Mouse (Mus musculus): ENCODE measurements around the gene Olfr801. TPM values are rescaled to one million over a fixed set of nuclear protein-coding genes. Genes with fewer than 3 reads are reported as not detected.

Olfr801 gene
- polyA plus RNA-seq (2014; fragmentation: Illumina TruSeq; extraction: RNeasy Lipid Tissue Mini Kit (QIAGEN cat#74804); ENCODE audit: low read depth, low replicate concordance), result not detected

DNA sequence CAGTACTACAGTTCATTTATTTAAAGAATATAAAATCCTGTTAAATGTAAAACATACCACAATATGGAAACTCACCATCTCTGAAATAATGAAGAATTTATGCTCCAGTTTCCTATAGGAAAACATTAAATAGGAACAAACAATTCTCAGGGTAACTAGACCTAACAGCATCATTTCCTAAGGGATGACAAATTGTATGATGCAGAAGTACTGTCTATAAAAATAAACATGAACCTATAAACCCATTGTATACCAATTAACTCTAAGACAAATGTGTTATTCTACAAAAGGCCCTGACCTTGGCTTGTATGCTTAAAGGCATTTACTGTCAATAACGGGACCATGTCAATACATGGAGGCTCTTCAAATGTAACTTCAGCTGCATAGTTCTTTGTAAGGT, at the start of gene Olfr801:
TSS of gene Olfr801 (minus strand) at position 101 of the 400 bp plus-strand sequence.

GRCm38 (mm10) chr10:129702910-129703309, 29.2 kb upstream of the Olfr801 start, which contains the start of gene Olfr804:
Gene Olfr804, plus strand, starts transcription at chr10:129703210.

GRCm38 (mm10) chr10:129694186-129694585, 20.5 kb upstream of the Olfr801 start, which contains the start of gene Olfr803:
Gene Olfr803, minus strand, starts transcription at chr10:129694286.

DNA sequence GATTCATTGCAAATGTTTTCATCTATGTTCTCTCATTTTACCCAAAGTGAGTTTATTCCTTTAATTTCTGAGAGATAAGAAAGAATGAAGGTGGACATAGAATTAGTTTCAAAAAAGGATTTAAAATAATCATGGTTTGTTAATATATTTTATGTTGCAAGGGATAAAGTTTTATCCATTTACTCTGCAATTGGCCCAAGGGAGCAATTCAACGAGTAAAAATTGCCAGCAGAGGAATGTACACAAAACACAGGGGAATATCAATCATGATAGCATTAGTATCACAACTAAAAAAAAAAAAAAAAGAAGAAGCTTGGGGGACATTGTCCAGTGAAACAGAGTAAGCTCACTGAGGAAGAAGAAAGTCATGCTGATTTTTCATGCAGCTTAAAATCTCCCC, 14.4 kb upstream of the Olfr801 start, which contains the start of gene Olfr802:
TSS of gene Olfr802 (minus strand) at position 101 of the 400 bp plus-strand sequence.

GRCm38 (mm10) chr10:129657394-129657793, 16.3 kb downstream of the Olfr801 start, which contains the start of gene Olfr800:
Gene Olfr800, plus strand, starts transcription at chr10:129657694.

DNA sequence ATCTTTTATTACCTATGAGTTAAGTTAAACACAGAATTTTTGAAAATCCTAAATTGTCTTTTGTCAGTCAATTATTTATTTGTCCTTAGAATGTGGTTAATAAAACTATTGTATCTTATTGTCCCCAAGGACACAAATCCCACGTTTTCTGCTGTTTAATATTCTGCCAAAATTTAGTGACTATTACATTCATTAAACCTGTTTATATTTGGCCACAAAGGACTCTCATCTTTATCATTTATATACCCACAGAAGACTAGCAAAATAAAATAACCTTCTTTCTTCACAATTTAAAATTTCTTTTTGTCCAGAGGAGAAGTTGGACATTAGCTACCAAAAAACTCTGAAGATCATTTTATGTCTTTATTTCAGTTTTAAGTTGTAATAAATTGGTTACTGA, 36.5 kb downstream of the Olfr801 start, which contains the start of gene Olfr799:
TSS of gene Olfr799 (plus strand) at position 301 of the 400 bp plus-strand sequence.

GRCm38 (mm10) chr10:129627834-129628233, 45.8 kb downstream of the Olfr801 start, which contains the start of gene Olfr798:
Gene Olfr798, minus strand, starts transcription at chr10:129627934.

Other genes starting within 250 kb of the Olfr801 start
- gene Olfr786, start 246.6 kb downstream of the Olfr801 start, polyA plus RNA-seq (2014; fragmentation: Illumina TruSeq; extraction: RNeasy Lipid Tissue Mini Kit (QIAGEN cat#74804); ENCODE audit: low read depth, low replicate concordance), result not detected
- gene Olfr787, start 212.0 kb downstream of the Olfr801 start, polyA plus RNA-seq (2014; fragmentation: Illumina TruSeq; extraction: RNeasy Lipid Tissue Mini Kit (QIAGEN cat#74804); ENCODE audit: low read depth, low replicate concordance), result not detected
- not detected for gene Olfr788, start 202.9 kb downstream of the Olfr801 start, polyA plus RNA-seq (2014; fragmentation: Illumina TruSeq; extraction: RNeasy Lipid Tissue Mini Kit (QIAGEN cat#74804); ENCODE audit: low read depth, low replicate concordance)
- gene Olfr789, start 189.1 kb downstream of the Olfr801 start, polyA plus RNA-seq (2014; fragmentation: Illumina TruSeq; extraction: RNeasy Lipid Tissue Mini Kit (QIAGEN cat#74804); ENCODE audit: low read depth, low replicate concordance), result not detected
- gene Olfr790, start 175.4 kb downstream of the Olfr801 start, polyA plus RNA-seq (2014; fragmentation: Illumina TruSeq; extraction: RNeasy Lipid Tissue Mini Kit (QIAGEN cat#74804); ENCODE audit: low read depth, low replicate concordance), result not detected
- not detected for gene Olfr791, start 152.1 kb downstream of the Olfr801 start, polyA plus RNA-seq (2014; fragmentation: Illumina TruSeq; extraction: RNeasy Lipid Tissue Mini Kit (QIAGEN cat#74804); ENCODE audit: low read depth, low replicate concordance)
- not detected for gene Olfr792, start 134.7 kb downstream of the Olfr801 start, polyA plus RNA-seq (2014; fragmentation: Illumina TruSeq; extraction: RNeasy Lipid Tissue Mini Kit (QIAGEN cat#74804); ENCODE audit: low read depth, low replicate concordance)
- not detected for gene Olfr794, start 106.2 kb downstream of the Olfr801 start, polyA plus RNA-seq (2014; fragmentation: Illumina TruSeq; extraction: RNeasy Lipid Tissue Mini Kit (QIAGEN cat#74804); ENCODE audit: low read depth, low replicate concordance)
- not detected for gene Olfr796, start 61.3 kb downstream of the Olfr801 start, polyA plus RNA-seq (2014; fragmentation: Illumina TruSeq; extraction: RNeasy Lipid Tissue Mini Kit (QIAGEN cat#74804); ENCODE audit: low read depth, low replicate concordance)
- gene Olfr798, start 45.9 kb downstream of the Olfr801 start, polyA plus RNA-seq (2014; fragmentation: Illumina TruSeq; extraction: RNeasy Lipid Tissue Mini Kit (QIAGEN cat#74804); ENCODE audit: low read depth, low replicate concordance), result not detected
- gene Olfr799, start 36.4 kb downstream of the Olfr801 start, polyA plus RNA-seq (2014; fragmentation: Illumina TruSeq; extraction: RNeasy Lipid Tissue Mini Kit (QIAGEN cat#74804); ENCODE audit: low read depth, low replicate concordance), result not detected
- gene Olfr800, start 16.2 kb downstream of the Olfr801 start, polyA plus RNA-seq (2014; fragmentation: Illumina TruSeq; extraction: RNeasy Lipid Tissue Mini Kit (QIAGEN cat#74804); ENCODE audit: low read depth, low replicate concordance), result not detected
- not detected for gene Olfr802, start 14.3 kb upstream of the Olfr801 start, polyA plus RNA-seq (2014; fragmentation: Illumina TruSeq; extraction: RNeasy Lipid Tissue Mini Kit (QIAGEN cat#74804); ENCODE audit: low read depth, low replicate concordance)
- gene Olfr803, start 20.4 kb upstream of the Olfr801 start, polyA plus RNA-seq (2014; fragmentation: Illumina TruSeq; extraction: RNeasy Lipid Tissue Mini Kit (QIAGEN cat#74804); ENCODE audit: low read depth, low replicate concordance), result not detected
- gene Olfr804, start 29.3 kb upstream of the Olfr801 start, polyA plus RNA-seq (2014; fragmentation: Illumina TruSeq; extraction: RNeasy Lipid Tissue Mini Kit (QIAGEN cat#74804); ENCODE audit: low read depth, low replicate concordance), result not detected
- gene Olfr805, start 55.5 kb upstream of the Olfr801 start, polyA plus RNA-seq (2014; fragmentation: Illumina TruSeq; extraction: RNeasy Lipid Tissue Mini Kit (QIAGEN cat#74804); ENCODE audit: low read depth, low replicate concordance), result not detected
- gene Olfr806, start 68.1 kb upstream of the Olfr801 start, polyA plus RNA-seq (2014; fragmentation: Illumina TruSeq; extraction: RNeasy Lipid Tissue Mini Kit (QIAGEN cat#74804); ENCODE audit: low read depth, low replicate concordance), result not detected
- not detected for gene Olfr807, start 83.9 kb upstream of the Olfr801 start, polyA plus RNA-seq (2014; fragmentation: Illumina TruSeq; extraction: RNeasy Lipid Tissue Mini Kit (QIAGEN cat#74804); ENCODE audit: low read depth, low replicate concordance)
- not detected for gene Olfr808, start 91.6 kb upstream of the Olfr801 start, polyA plus RNA-seq (2014; fragmentation: Illumina TruSeq; extraction: RNeasy Lipid Tissue Mini Kit (QIAGEN cat#74804); ENCODE audit: low read depth, low replicate concordance)
- gene Olfr809, start 100.8 kb upstream of the Olfr801 start, polyA plus RNA-seq (2014; fragmentation: Illumina TruSeq; extraction: RNeasy Lipid Tissue Mini Kit (QIAGEN cat#74804); ENCODE audit: low read depth, low replicate concordance), result not detected
- not detected for gene Olfr810, start 121.1 kb upstream of the Olfr801 start, polyA plus RNA-seq (2014; fragmentation: Illumina TruSeq; extraction: RNeasy Lipid Tissue Mini Kit (QIAGEN cat#74804); ENCODE audit: low read depth, low replicate concordance)
- gene Olfr811, start 130.5 kb upstream of the Olfr801 start, polyA plus RNA-seq (2014; fragmentation: Illumina TruSeq; extraction: RNeasy Lipid Tissue Mini Kit (QIAGEN cat#74804); ENCODE audit: low read depth, low replicate concordance), result not detected
- gene Olfr812, start 172.2 kb upstream of the Olfr801 start, polyA plus RNA-seq (2014; fragmentation: Illumina TruSeq; extraction: RNeasy Lipid Tissue Mini Kit (QIAGEN cat#74804); ENCODE audit: low read depth, low replicate concordance), result not detected
- not detected for gene Olfr813, start 181.5 kb upstream of the Olfr801 start, polyA plus RNA-seq (2014; fragmentation: Illumina TruSeq; extraction: RNeasy Lipid Tissue Mini Kit (QIAGEN cat#74804); ENCODE audit: low read depth, low replicate concordance)
- not detected for gene Olfr814, start 206.0 kb upstream of the Olfr801 start, polyA plus RNA-seq (2014; fragmentation: Illumina TruSeq; extraction: RNeasy Lipid Tissue Mini Kit (QIAGEN cat#74804); ENCODE audit: low read depth, low replicate concordance)
- not detected for gene Olfr815, start 232.0 kb upstream of the Olfr801 start, polyA plus RNA-seq (2014; fragmentation: Illumina TruSeq; extraction: RNeasy Lipid Tissue Mini Kit (QIAGEN cat#74804); ENCODE audit: low read depth, low replicate concordance)
- not detected for gene Olfr816, start 241.7 kb upstream of the Olfr801 start, polyA plus RNA-seq (2014; fragmentation: Illumina TruSeq; extraction: RNeasy Lipid Tissue Mini Kit (QIAGEN cat#74804); ENCODE audit: low read depth, low replicate concordance)

Data from sigmoid colon, adult 10 weeks (tissue).